Mouse (Mus musculus) G1E (cell line): Measurements from ENCODE around the gene Tbrg4.

Experiments used
- CTCF ChIP-seq: IDR thresholded peaks from 2 replicates; pipeline ENCODE4 v1.5.1; 2012; ENCODE audit warnings: low read depth, low read length, inconsistent platforms, mixed read lengths
- GATA1 ChIP-seq: IDR thresholded peaks from 2 replicates; pipeline ENCODE4 v1.6.1; 2012; ENCODE audit warnings: borderline replicate concordance, low read length, inconsistent platforms, mixed read lengths
- POLR2AphosphoS5 ChIP-seq: IDR thresholded peaks from 2 replicates; pipeline ENCODE4 v1.6.1; 2012; ENCODE audit warnings: low read depth, low read length, inconsistent platforms; ENCODE audit not compliant: insufficient replicate concordance
- TAL1 ChIP-seq: conservative IDR thresholded peaks from 2 replicates; pipeline ENCODE4 v1.6.1; 2012; ENCODE audit warnings: low read depth, low read length, inconsistent platforms, mixed read lengths

DNA sequence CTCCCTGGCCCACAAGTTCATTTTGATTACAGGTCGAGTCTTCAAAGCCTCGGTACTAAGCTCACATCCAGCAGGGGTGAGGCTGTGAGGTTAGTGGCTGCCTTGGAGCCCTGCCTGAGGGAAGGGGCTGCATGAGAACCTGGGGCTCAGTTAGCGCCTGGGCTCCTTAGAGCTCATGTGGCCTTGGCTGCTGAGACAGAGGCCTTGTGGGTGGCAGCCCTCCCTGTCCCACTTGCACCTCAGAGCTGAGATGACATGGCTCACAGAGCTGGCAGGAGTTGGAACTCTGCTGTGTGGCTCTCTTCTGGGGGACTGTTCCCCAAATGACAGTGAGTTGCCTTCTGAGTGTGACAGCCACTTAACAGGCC lies 56.5 kb downstream of the Tbrg4 start:
- TF ChIP-seq CTCF (no peak), TAL1 (no peak), GATA1 (no peak), POLR2AphosphoS5 (no peak)
